Mouse (Mus musculus) embryonic facial prominence, embryonic 10.5 days (tissue): ENCODE data around the gene Gripap1. TPM values are rescaled to one million over a fixed set of nuclear protein-coding genes. Genes with fewer than 3 reads are reported as not detected.
"Not testable (repeated sequence)": the region's sequence is repeated elsewhere in the genome, so short reads cannot be mapped to it uniquely, and the experiment has no call there.

Experiments used
- DNase-seq: peaks from one replicate; pipeline ENCODE4 v3.0.0-alpha.2; 2017; ENCODE audit warnings: low spot score
- H3K27ac ChIP-seq: fragments of 300-500 bp; sonication (generic); replicated peaks from 2 replicates; pipeline ENCODE4 v1.5.1; 2016; ENCODE audit warnings: mild to moderate bottlenecking
- H3K27me3 ChIP-seq: fragments of 300-500 bp; sonication (generic); replicated peaks from 2 replicates; pipeline ENCODE4 v1.6.1; 2016; ENCODE audit warnings: low read depth, mild to moderate bottlenecking; ENCODE audit not compliant: poor library complexity, severe bottlenecking
- H3K36me3 ChIP-seq: fragments of 300-500 bp; sonication (generic); replicated peaks from 2 replicates; pipeline ENCODE4 v1.6.1; 2016; ENCODE audit warnings: mild to moderate bottlenecking, moderate library complexity
- H3K4me1 ChIP-seq: fragments of 300-500 bp; sonication (generic); 2 replicates; pipeline ENCODE4 v1.6.1; 2016
- H3K4me3 ChIP-seq: fragments of 300-500 bp; sonication (generic); 2 replicates; pipeline ENCODE4 v1.5.1; 2016; ENCODE audit warnings: mild to moderate bottlenecking, moderate library complexity
- H3K9me3 ChIP-seq: fragments of 300-500 bp; sonication (generic); 2 replicates; pipeline ENCODE4 v1.6.1; 2016; ENCODE audit warnings: mild to moderate bottlenecking
- WGBS: fragments of 180-500 bp; shearing (Covaris S2); methylation state at CpG from one replicate; pipeline ENCODE4 v1.1.7; 2016; 5-methylcytosine and 5-hydroxymethylcytosine counted together
- polyA plus RNA-seq: library from polyadenylated mRNA; unstranded; fragments of >200 nt; fragmentation: Nextera tagmentation; extraction: Ambion mirVana; gene quantifications from 2 replicates; pipeline ENCODE4 v1.2.1, GENCODE M21; 2016

The Gripap1 gene
- polyA plus RNA-seq, 1 experiment from 2014 or later, result 45.3 TPM

- Histone ChIP-seq H3K9me3 (no peaks in the 10 kb centered on the region), H3K36me3 (peaks cover 3% of the 10 kb centered on the region; the same call in 1 of the 2 replicates), H3K4me3 (no peak overlapping the region), H3K27ac (no peak overlapping the region), H3K27me3 (no peaks in the 10 kb centered on the region), H3K4me1 (peaks cover 5% of the 10 kb centered on the region; the same call in 1 of the 2 replicates)
- 54% methylated on average over 3 of the region's 3 CpGs for WGBS
- DNase-seq, result no peak
Measured at GRCm38 (mm10) chrX:7793361-7793760, 3.8 kb downstream of the Gripap1 start.

- Histone ChIP-seq H3K27ac (no peak overlapping the region), H3K9me3 (no peaks in the 10 kb centered on the region), H3K36me3 (peaks cover 13% of the 10 kb centered on the region), H3K27me3 (no peaks in the 10 kb centered on the region), H3K4me3 (no peak overlapping the region), H3K4me1 (peaks cover 5% of the 10 kb centered on the region; the same call in 1 of the 2 replicates)
- WGBS, result 34% methylated on average over 7 of the region's 7 CpGs
- peak; percentile 53 for DNase-seq
Measured at GRCm38 (mm10) chrX:7795016-7795415, 5.5 kb downstream of the Gripap1 start.

DNA sequence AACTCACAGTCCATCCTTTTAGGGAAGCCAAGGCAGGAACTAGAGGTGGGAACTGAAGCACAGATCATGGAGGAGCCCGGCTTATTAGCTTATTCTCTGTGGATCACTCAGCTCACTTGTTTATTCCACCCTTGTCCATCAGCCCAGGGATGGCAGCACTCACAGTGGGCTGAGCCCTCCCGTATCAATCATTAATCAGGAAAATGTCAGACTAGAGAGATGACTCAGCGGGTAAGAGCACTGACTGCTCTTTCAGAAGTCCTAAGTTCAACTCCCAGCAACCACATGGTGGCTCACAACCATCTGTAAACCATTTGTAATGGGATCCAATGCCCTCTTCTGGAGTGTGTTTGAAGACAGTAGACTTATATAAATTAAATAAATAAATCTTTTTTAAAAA, 7.8 kb downstream of the Gripap1 start:
- H3K27me3 ChIP-seq, result no peaks in the 10 kb centered on the region
- H3K4me1 ChIP-seq, result no peaks in the 10 kb centered on the region
- no peak overlapping the region for H3K4me3 ChIP-seq
- H3K9me3 ChIP-seq, result no peaks in the 10 kb centered on the region
- no peak for DNase-seq
- WGBS, result 81% methylated on average over 3 of the region's 3 CpGs
- peaks cover 33% of the 10 kb centered on the region for H3K36me3 ChIP-seq
- no peak overlapping the region for H3K27ac ChIP-seq

GRCm38 (mm10) chrX:7802157-7802556, 12.6 kb downstream of the Gripap1 start:
- H3K9me3 ChIP-seq, H3K4me3 ChIP-seq, DNase-seq, H3K27ac ChIP-seq, H3K27me3 ChIP-seq, H3K4me1 ChIP-seq: not testable (repeated sequence)
- 88% methylated on average over 2 of the region's 2 CpGs for WGBS
- H3K36me3 ChIP-seq, result peaks cover 63% of the 10 kb centered on the region

- H3K4me1 ChIP-seq, H3K27ac ChIP-seq, H3K27me3 ChIP-seq, H3K4me3 ChIP-seq, H3K9me3 ChIP-seq: not testable (repeated sequence)
- 53% methylated on average over 8 of the region's 8 CpGs for WGBS
- DNase-seq, result peak; percentile 16
- peaks cover 80% of the 10 kb centered on the region for H3K36me3 ChIP-seq
Measured at GRCm38 (mm10) chrX:7815016-7815415, 25.5 kb downstream of the Gripap1 start.

DNA sequence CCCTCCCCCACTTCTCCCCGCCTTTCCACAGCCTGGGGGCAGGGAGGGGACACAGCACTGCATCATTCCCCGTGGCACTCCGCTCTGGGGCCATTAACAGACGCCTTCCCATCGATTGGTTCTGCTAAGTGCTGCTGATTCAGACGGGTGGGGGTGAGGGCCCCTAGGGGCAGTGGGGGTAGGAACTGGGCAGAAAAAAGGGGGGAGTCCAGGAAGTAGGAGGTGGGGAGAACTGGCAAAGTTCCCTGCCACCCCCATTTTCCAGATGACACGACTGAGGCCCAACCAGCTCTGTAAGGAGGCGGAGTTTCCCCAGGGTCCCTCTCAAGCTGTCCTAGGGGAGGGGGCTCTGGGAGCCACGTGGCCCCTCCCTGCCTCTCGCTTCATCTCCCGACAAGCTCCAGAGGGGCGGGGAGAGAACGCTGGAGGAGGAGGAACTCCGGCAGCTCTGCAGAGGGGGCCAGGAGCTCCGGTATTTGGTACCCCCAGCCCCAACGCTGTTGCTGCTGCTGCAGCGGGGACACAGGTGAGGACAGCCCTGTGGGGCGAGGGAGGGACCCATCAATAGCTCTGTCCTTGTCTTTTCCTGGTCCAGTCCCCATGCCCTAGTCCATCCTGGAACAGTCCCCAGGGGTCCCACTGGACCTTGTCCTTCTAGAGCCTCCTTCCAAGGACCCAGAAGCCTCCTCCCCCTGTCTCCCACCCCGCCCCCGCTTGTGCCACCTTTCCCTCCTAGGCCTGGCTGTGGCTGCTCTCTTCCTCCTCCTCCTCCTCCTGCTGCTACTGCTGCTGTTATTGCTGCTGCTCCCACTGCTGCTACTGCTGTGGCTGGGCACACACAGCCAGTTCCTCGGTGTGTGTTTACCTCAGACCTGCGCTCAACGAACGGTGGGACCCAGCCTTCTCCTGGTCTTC, 32.6 kb downstream of the Gripap1 start, which contains the start of gene Kcnd1:
Gene Kcnd1 (plus strand): TSS at position 425 of the 915 bp plus-strand sequence.
- Histone ChIP-seq H3K27ac (no peak within 1 kb of the TSS), H3K36me3 (peaks cover 27% of the 10 kb centered on the region), H3K27me3 (no peaks in the 10 kb centered on the region), H3K9me3 (peaks cover 8% of the 10 kb centered on the region; the same call in 1 of the 2 replicates), H3K4me3 (peak within 1 kb of the TSS; percentile 55), H3K4me1 (peaks cover 13% of the 10 kb centered on the region)
- peak; percentile 34 for DNase-seq
- WGBS, result 17% methylated on average over 24 of the region's 24 CpGs

GRCm38 (mm10) chrX:7837146-7837545, 47.6 kb downstream of the Gripap1 start:
- no peak for DNase-seq
- Histone ChIP-seq H3K27ac (no peak overlapping the region), H3K9me3 (0 out of 2 replicates have a peak, but pooled peaks cover 3% of the 10 kb centered on the region), H3K36me3 (no peaks in the 10 kb centered on the region), H3K27me3 (no peaks in the 10 kb centered on the region), H3K4me1 (no peaks in the 10 kb centered on the region), H3K4me3 (no peak overlapping the region)
- WGBS, result 83% methylated on average over 1 of the region's 1 CpGs

GRCm38 (mm10) chrX:7840842-7841162, 51.2 kb downstream of the Gripap1 start:
- H3K4me1 ChIP-seq, result peaks cover 12% of the 10 kb centered on the region; the same call in 1 of the 2 replicates
- 0 out of 2 replicates have a peak, but pooled peaks cover 7% of the 10 kb centered on the region for H3K9me3 ChIP-seq
- WGBS, result 17% methylated on average over 7 of the region's 7 CpGs
- no peak overlapping the region for H3K27ac ChIP-seq
- no peak for DNase-seq
- H3K36me3 ChIP-seq, result no peaks in the 10 kb centered on the region; the same call in 1 of the 2 replicates
- peak overlapping the region; percentile 87 for H3K4me3 ChIP-seq
- H3K27me3 ChIP-seq, result no peaks in the 10 kb centered on the region

- Histone ChIP-seq H3K27ac (peak within 1 kb of the TSS; percentile 87), H3K4me3 (peak within 1 kb of the TSS; percentile 87), H3K4me1 (peaks cover 12% of the 10 kb centered on the region; the same call in 1 of the 2 replicates), H3K9me3 (0 out of 2 replicates have a peak, but pooled peaks cover 7% of the 10 kb centered on the region), H3K27me3 (no peaks in the 10 kb centered on the region), H3K36me3 (no peaks in the 10 kb centered on the region; the same call in 1 of the 2 replicates)
- peak; percentile 95 for DNase-seq
- 20% methylated on average over 74 of the region's 74 CpGs for WGBS
Measured at GRCm38 (mm10) chrX:7841163-7842162, 51.9 kb downstream of the Gripap1 start, which contains the start of gene Otud5. Otud5 (plus strand) TSS chrX:7841364.

DNA sequence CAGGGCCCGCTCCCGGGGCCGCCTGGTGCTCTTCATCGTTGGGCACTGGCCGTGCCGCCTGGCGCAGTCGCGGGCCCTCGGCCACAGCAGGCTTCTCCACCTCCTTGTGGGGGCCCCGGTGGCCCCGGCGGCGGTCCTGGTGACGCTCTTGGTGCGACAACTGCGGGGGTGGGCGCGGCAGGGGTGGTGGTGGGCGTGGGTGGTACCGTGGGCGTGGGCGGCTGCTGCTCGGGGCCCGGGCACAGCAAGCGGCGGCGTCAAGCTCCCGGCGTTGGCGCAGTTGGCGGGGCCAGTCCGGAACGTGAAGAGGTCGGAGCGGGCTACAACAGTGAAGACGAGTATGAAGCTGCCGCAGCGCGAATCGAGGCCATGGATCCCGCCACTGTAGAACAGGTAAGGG, 52.8 kb downstream of the Gripap1 start:
- Histone ChIP-seq H3K36me3 (no peaks in the 10 kb centered on the region; the same call in 1 of the 2 replicates), H3K4me3 (peak overlapping the region; percentile 87), H3K4me1 (peaks cover 12% of the 10 kb centered on the region; the same call in 1 of the 2 replicates), H3K27ac (peak overlapping the region; percentile 87), H3K27me3 (no peaks in the 10 kb centered on the region), H3K9me3 (0 out of 2 replicates have a peak, but pooled peaks cover 7% of the 10 kb centered on the region)
- WGBS, result 16% methylated on average over 42 of the region's 42 CpGs
- no peak for DNase-seq

DNA sequence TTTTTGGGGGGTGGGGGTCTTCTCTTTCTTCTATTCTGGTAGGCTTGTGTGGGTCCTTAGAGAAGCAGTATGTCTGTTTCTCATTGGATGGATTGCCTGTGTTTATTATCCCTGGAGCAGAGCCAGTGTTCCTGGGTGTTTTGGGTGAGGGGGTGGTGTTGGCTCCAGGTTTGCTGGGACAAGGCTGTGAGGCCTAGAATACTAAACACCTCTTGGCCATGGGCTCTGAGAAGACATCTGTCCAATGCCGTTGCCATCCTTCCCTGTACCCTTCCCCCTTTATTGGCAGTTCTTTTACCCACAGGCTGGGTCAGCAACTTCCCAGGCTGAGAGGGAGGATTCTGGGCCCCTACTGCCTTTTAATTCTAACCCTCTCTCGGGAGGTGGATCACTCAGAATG, 58.3 kb downstream of the Gripap1 start:
- no peak overlapping the region for H3K4me3 ChIP-seq
- no peak for DNase-seq
- no peaks in the 10 kb centered on the region for H3K27me3 ChIP-seq
- 86% methylated on average over 2 of the region's 2 CpGs for WGBS
- no peak overlapping the region for H3K27ac ChIP-seq
- H3K4me1 ChIP-seq, result peaks cover 10% of the 10 kb centered on the region; the same call in 1 of the 2 replicates
- no peaks in the 10 kb centered on the region for H3K9me3 ChIP-seq
- H3K36me3 ChIP-seq, result peaks cover 24% of the 10 kb centered on the region

DNA sequence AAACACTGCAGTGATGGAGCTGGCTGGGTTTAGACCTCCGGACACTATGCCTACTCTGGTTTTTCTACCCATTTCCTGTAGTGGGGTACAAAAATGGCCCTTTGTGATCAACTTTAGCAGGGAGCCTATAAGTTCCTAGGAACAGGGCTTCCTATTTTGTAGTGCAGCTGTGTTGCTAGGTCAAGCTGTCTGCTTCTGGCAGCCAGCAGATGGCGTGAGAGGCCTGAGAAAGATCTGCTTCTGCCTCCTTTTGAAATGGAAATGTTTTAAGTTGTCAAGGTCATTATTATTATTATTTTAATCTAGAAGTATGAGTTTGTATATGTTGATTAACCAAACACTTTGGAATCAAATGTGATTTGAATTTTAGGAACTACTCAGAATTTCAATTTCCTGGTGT, 65.0 kb downstream of the Gripap1 start:
- Histone ChIP-seq H3K4me1 (no peaks in the 10 kb centered on the region), H3K27ac (no peak overlapping the region), H3K36me3 (peaks cover 50% of the 10 kb centered on the region), H3K27me3 (no peaks in the 10 kb centered on the region), H3K4me3 (no peak overlapping the region), H3K9me3 (no peaks in the 10 kb centered on the region)
- WGBS, result 48% methylated on average over 2 of the region's 2 CpGs
- peak; percentile 19 for DNase-seq
